Comparison of ENCODE assay signal across 9 mouse cellular contexts in the genomic region with DNA sequence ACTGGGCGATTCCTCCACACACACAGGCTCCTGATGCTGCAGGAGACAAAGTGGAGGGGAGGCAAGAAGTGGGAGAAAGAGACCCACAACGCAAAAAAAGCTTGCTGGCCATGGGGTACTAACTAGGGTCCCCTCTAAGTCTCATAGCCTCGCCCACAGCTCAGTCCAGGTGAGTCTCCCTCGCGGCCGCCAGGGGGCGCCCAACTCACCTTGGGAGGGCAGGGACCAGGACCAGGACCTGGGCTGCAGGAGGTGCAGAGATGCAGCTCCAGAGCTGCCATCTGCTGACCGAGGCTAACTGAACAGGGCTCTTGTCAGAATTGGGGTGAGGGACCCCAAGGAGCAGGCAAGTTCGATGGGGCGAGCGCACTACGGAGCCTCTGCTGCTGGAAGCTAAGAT. TPM values are rescaled to one million over a fixed set of nuclear protein-coding genes. Genes with fewer than 3 reads are reported as not detected.
DNase-seq lines count a peak whose midpoint lies in the region; ATAC-seq and TF ChIP-seq lines count a peak whose summit lies in the region.
"Had no signal": no experiment of that assay in that cellular context is flagged by ENCODE, and none has a peak within 500 bp of the region (broad histone marks: within the 10 kb centered on the region; RNA-seq: fewer than 3 reads in every experiment).

No protein-coding gene starts in this region.

- no peak overlapping the region for H3K4me3 ChIP-seq in heart, adult 2 months
- no peak overlapping the region for H3K4me3 ChIP-seq in bone marrow macrophage, adult 2 months (ENCODE audit: insufficient read depth, low read length)
- H3K4me3 ChIP-seq in embryonic facial prominence, embryonic 15.5 days (replicated peaks) = no peak overlapping the region
- no peak overlapping the region for H3K4me3 ChIP-seq in hindbrain, embryonic 13.5 days
- H3K4me3 ChIP-seq in limb, embryonic 12.5 days (replicated peaks) = no peak overlapping the region
- H3K4me3 ChIP-seq in midbrain, postnatal 0 days (ENCODE audit: low read depth, low read length) = no peak overlapping the region
- H3K4me3 ChIP-seq in stomach, embryonic 16.5 days (replicated peaks; ENCODE audit: low read length) = no peak overlapping the region
- H3K4me3 ChIP-seq: myocyte had no signal

- no peaks in the 10 kb centered on the region for H3K4me1 ChIP-seq in heart, adult 2 months (ENCODE audit: control insufficient read depth, insufficient read depth, low read length)
- H3K4me1 ChIP-seq in bone marrow macrophage, adult 2 months (ENCODE audit: control insufficient read depth, insufficient read depth, low read length) = 0 out of 2 replicates have a peak, but pooled peaks cover 2% of the 10 kb centered on the region
- no peaks in the 10 kb centered on the region for H3K4me1 ChIP-seq in embryonic facial prominence, embryonic 15.5 days
- no peaks in the 10 kb centered on the region for H3K4me1 ChIP-seq in hindbrain, embryonic 13.5 days (replicated peaks)
- no peaks in the 10 kb centered on the region for H3K4me1 ChIP-seq in limb, embryonic 12.5 days (replicated peaks)
- H3K4me1 ChIP-seq in midbrain, postnatal 0 days (ENCODE audit: insufficient read depth, low read length) = no peaks in the 10 kb centered on the region
- H3K4me1 ChIP-seq in stomach, embryonic 16.5 days (ENCODE audit: control insufficient read depth, insufficient read depth, low read length) = no peaks in the 10 kb centered on the region

- no peaks in the 10 kb centered on the region for H3K79me2 ChIP-seq in heart, adult 2 months (replicated peaks; ENCODE audit: control insufficient read depth, insufficient read depth, low read length)

- H3K27ac ChIP-seq in heart, adult 2 months = no peak overlapping the region
- no peak overlapping the region for H3K27ac ChIP-seq in bone marrow macrophage, adult 2 months (ENCODE audit: insufficient read depth, low read depth, low read length)
- H3K27ac ChIP-seq in embryonic facial prominence, embryonic 15.5 days (replicated peaks) = no peak overlapping the region
- H3K27ac ChIP-seq in hindbrain, embryonic 13.5 days = no peak overlapping the region
- no peak overlapping the region for H3K27ac ChIP-seq in limb, embryonic 12.5 days
- no peak overlapping the region for H3K27ac ChIP-seq in midbrain, postnatal 0 days (ENCODE audit: low read depth, low read length)
- H3K27ac ChIP-seq in stomach, embryonic 16.5 days (ENCODE audit: low read length) = no peak overlapping the region

- no peak overlapping the region for H3K4me2 ChIP-seq in embryonic facial prominence, embryonic 15.5 days (replicated peaks)
- H3K4me2 ChIP-seq in hindbrain, embryonic 13.5 days = peak overlapping the region; percentile 25
- peak overlapping the region; percentile 33 for H3K4me2 ChIP-seq in limb, embryonic 12.5 days
- H3K4me2 ChIP-seq in midbrain, postnatal 0 days (ENCODE audit: low read depth, low read length, poor library complexity, severe bottlenecking) = no peak overlapping the region
- no peak overlapping the region for H3K4me2 ChIP-seq in stomach, embryonic 16.5 days (ENCODE audit: low read depth, low read length)

- TF ChIP-seq EP300 in heart, adult 2 months (IDR thresholded peaks at IDR 0.05; ENCODE audit: insufficient read depth, low read depth, low read length) = no peak

- TF ChIP-seq POLR2A in heart, adult 2 months (IDR thresholded peaks at IDR 0.05; ENCODE audit: insufficient read depth, low read depth, low read length) = no peak
- no peak for TF ChIP-seq POLR2A in bone marrow macrophage, adult 2 months (IDR thresholded peaks at IDR 0.05; ENCODE audit: borderline replicate concordance, low read depth, low read length)

- H3K36me3 ChIP-seq in heart, adult 2 months (ENCODE audit: control insufficient read depth, insufficient read depth, low read length) = no peaks in the 10 kb centered on the region
- no peaks in the 10 kb centered on the region for H3K36me3 ChIP-seq in embryonic facial prominence, embryonic 15.5 days
- no peaks in the 10 kb centered on the region for H3K36me3 ChIP-seq in hindbrain, embryonic 13.5 days
- H3K36me3 ChIP-seq in limb, embryonic 12.5 days = no peaks in the 10 kb centered on the region
- H3K36me3 ChIP-seq in midbrain, postnatal 0 days (ENCODE audit: insufficient read depth, low read length) = no peaks in the 10 kb centered on the region
- H3K36me3 ChIP-seq in stomach, embryonic 16.5 days (ENCODE audit: control insufficient read depth, insufficient read depth, low read length) = no peaks in the 10 kb centered on the region

- H3K9ac ChIP-seq in heart, adult 2 months (ENCODE audit: low read depth, low read length) = no peak overlapping the region
- no peak overlapping the region for H3K9ac ChIP-seq in embryonic facial prominence, embryonic 15.5 days
- H3K9ac ChIP-seq in hindbrain, embryonic 13.5 days = no peak overlapping the region
- no peak overlapping the region for H3K9ac ChIP-seq in limb, embryonic 12.5 days (replicated peaks)
- no peak overlapping the region for H3K9ac ChIP-seq in midbrain, postnatal 0 days (replicated peaks; ENCODE audit: low read length, poor library complexity, severe bottlenecking)
- H3K9ac ChIP-seq in stomach, embryonic 16.5 days (ENCODE audit: low read length) = no peak overlapping the region

- intact Hi-C loops in heart, adult 2 months (cut with DNase I) = loop anchor here (1.0 to 2.0 kb wide), 2 partner anchors 88 to 152 kb away; no protein-coding TSS in a partner anchor

- peak; percentile 86 for TF ChIP-seq CTCF in heart, adult 2 months (IDR thresholded peaks at IDR 0.05)
- peak; percentile 98 for TF ChIP-seq CTCF in bone marrow macrophage, adult 2 months (IDR thresholded peaks at IDR 0.05; ENCODE audit: low read depth, low read length)
- peak; percentile 77 for TF ChIP-seq CTCF in midbrain, postnatal 0 days (IDR thresholded peaks at IDR 0.05)

- 12% methylated on average over 12 of the region's 12 CpGs for whole genome bisulfite sequencing in heart, adult 2 months
- 12% methylated on average over 12 of the region's 12 CpGs for WGBS in embryonic facial prominence, embryonic 15.5 days
- 15% methylated on average over 12 of the region's 12 CpGs for WGBS in hindbrain, embryonic 13.5 days
- 9% methylated on average over 12 of the region's 12 CpGs for WGBS in limb, embryonic 12.5 days
- WGBS in midbrain, postnatal 0 days = 11% methylated on average over 12 of the region's 12 CpGs
- 8% methylated on average over 12 of the region's 12 CpGs for WGBS in stomach, embryonic 16.5 days

- no peaks in the 10 kb centered on the region for H3K9me3 ChIP-seq in embryonic facial prominence, embryonic 15.5 days (replicated peaks)
- H3K9me3 ChIP-seq in hindbrain, embryonic 13.5 days = no peaks in the 10 kb centered on the region
- no peaks in the 10 kb centered on the region for H3K9me3 ChIP-seq in limb, embryonic 12.5 days
- no peaks in the 10 kb centered on the region for H3K9me3 ChIP-seq in midbrain, postnatal 0 days (ENCODE audit: low read length)
- H3K9me3 ChIP-seq in stomach, embryonic 16.5 days (replicated peaks; ENCODE audit: control insufficient read depth, low read length) = no peaks in the 10 kb centered on the region

- peak; percentile 24; the same call in 1 of the 2 replicates for ATAC-seq in embryonic facial prominence, embryonic 15.5 days (ENCODE audit: insufficient number of reproducible peaks, low FRiP score, low TSS enrichment, low read depth)
- no peak for ATAC-seq in hindbrain, embryonic 13.5 days (ENCODE audit: low FRiP score)
- peak; percentile 75 for ATAC-seq in limb, embryonic 12.5 days (ENCODE audit: insufficient number of reproducible peaks, insufficient read depth, low FRiP score, low TSS enrichment, low read depth)
- ATAC-seq in midbrain, postnatal 0 days (ENCODE audit: low FRiP score) = peak; percentile 52; the same call in 1 of the 2 replicates
- peak; percentile 47; the same call in 1 of the 2 replicates for ATAC-seq in stomach, embryonic 16.5 days (ENCODE audit: insufficient read depth, low FRiP score)

- H3K27me3 ChIP-seq in heart, adult 2 months (ENCODE audit: control insufficient read depth, insufficient read depth, low read length) = no peaks in the 10 kb centered on the region
- H3K27me3 ChIP-seq in embryonic facial prominence, embryonic 15.5 days = no peaks in the 10 kb centered on the region
- H3K27me3 ChIP-seq in hindbrain, embryonic 13.5 days = no peaks in the 10 kb centered on the region
- H3K27me3 ChIP-seq in limb, embryonic 12.5 days = no peaks in the 10 kb centered on the region
- H3K27me3 ChIP-seq in midbrain, postnatal 0 days (ENCODE audit: insufficient read depth, low read length) = no peaks in the 10 kb centered on the region
- no peaks in the 10 kb centered on the region for H3K27me3 ChIP-seq in stomach, embryonic 16.5 days (ENCODE audit: control insufficient read depth, insufficient read depth, low read length)

- peak; percentile 32 to 45 for DNase-seq in heart, adult 2 months
- no peak for DNase-seq in heart, adult 8-10 months (ENCODE audit: low spot score)
- DNase-seq in midbrain, postnatal 0 days (ENCODE audit: low spot score) = peak; percentile 27

RNA-seq across cellular contexts. Expression of gene Fcrl5, which starts 24.4 kb away (rescaled TPM):
- under 1 TPM in 1 of 2 experiments, not detected in 1; 0.14 TPM for total RNA-seq in heart, adult 2 months (2021)
- polyA plus RNA-seq in heart, adult 2 months (2012; rRNA removed) = 0.14 TPM in 1 of 2 replicates, not detected in the other
- total RNA-seq in heart, adult 8-10 months (2022) = under 1 TPM in 1 of 4 experiments, not detected in 3; 0.16 TPM
- 0.81 and 1.5 TPM in 2 replicates for polyA plus RNA-seq in bone marrow macrophage, adult 2 months (2012; ENCODE audit: insufficient read depth, insufficient read length, missing spikeins)
- not detected in 2 replicates for polyA plus RNA-seq in embryonic facial prominence, embryonic 15.5 days (2015; fragmentation: Nextera tagmentation; extraction: Ambion mirVana)
- polyA plus RNA-seq in hindbrain, embryonic 13.5 days (2015; fragmentation: Nextera tagmentation; extraction: Ambion mirVana) = not detected in 2 replicates
- polyA plus RNA-seq in limb, embryonic 12.5 days (2016; fragmentation: Nextera tagmentation; extraction: Ambion mirVana) = not detected in 2 replicates
- not detected in 2 replicates for total RNA-seq in midbrain, postnatal 0 days (2014; rRNA removed)
- not detected in 2 replicates for polyA plus RNA-seq in midbrain, postnatal 0 days (2015; fragmentation: Nextera tagmentation; extraction: Ambion mirVana)
- not detected in 2 replicates for polyA plus RNA-seq in stomach, embryonic 16.5 days (2015; fragmentation: Nextera tagmentation; extraction: Ambion mirVana)
- polyA plus RNA-seq: myocyte had no signal

RNA-seq across cellular contexts. Expression of gene Fcrl1, which starts 35.0 kb away (rescaled TPM):
- total RNA-seq in heart, adult 2 months (2021) = under 1 TPM in 1 of 2 experiments, not detected in 1; 0.45 TPM
- polyA plus RNA-seq in heart, adult 2 months (2012; rRNA removed) = 0.41 and 0.78 TPM in 2 replicates
- under 1 TPM in 1 of 4 experiments, not detected in 3; 0.46 TPM for total RNA-seq in heart, adult 8-10 months (2022)
- polyA plus RNA-seq in bone marrow macrophage, adult 2 months (2012; ENCODE audit: insufficient read depth, insufficient read length, missing spikeins) = 31.0 and 38.0 TPM in 2 replicates
- polyA plus RNA-seq in embryonic facial prominence, embryonic 15.5 days (2015; fragmentation: Nextera tagmentation; extraction: Ambion mirVana) = 0.23 and 0.35 TPM in 2 replicates
- 0.23 and 0.26 TPM in 2 replicates for polyA plus RNA-seq in hindbrain, embryonic 13.5 days (2015; fragmentation: Nextera tagmentation; extraction: Ambion mirVana)
- polyA plus RNA-seq in limb, embryonic 12.5 days (2016; fragmentation: Nextera tagmentation; extraction: Ambion mirVana) = 0.24 TPM in 1 of 2 replicates, not detected in the other
- total RNA-seq in midbrain, postnatal 0 days (2014; rRNA removed) = not detected in 2 replicates
- polyA plus RNA-seq in midbrain, postnatal 0 days (2015; fragmentation: Nextera tagmentation; extraction: Ambion mirVana) = 0.22 TPM in 1 of 2 replicates, not detected in the other
- 0.35 and 0.39 TPM in 2 replicates for polyA plus RNA-seq in stomach, embryonic 16.5 days (2015; fragmentation: Nextera tagmentation; extraction: Ambion mirVana)
- polyA plus RNA-seq: myocyte had no signal

RNA-seq across cellular contexts. Expression of gene Cd5l, which starts 53.5 kb away (rescaled TPM):
- total RNA-seq in heart, adult 2 months (2021) = 1 to 10 TPM in 1 of 2 experiments, under 1 TPM in 1; 0.18 to 1.3 TPM
- 0.44 and 0.59 TPM in 2 replicates for polyA plus RNA-seq in heart, adult 2 months (2012; rRNA removed)
- 1 to 10 TPM in 1 of 4 experiments, under 1 TPM in 1, not detected in 2; 0.24 to 1.5 TPM for total RNA-seq in heart, adult 8-10 months (2022)
- 111 and 124 TPM in 2 replicates for polyA plus RNA-seq in bone marrow macrophage, adult 2 months (2012; ENCODE audit: insufficient read depth, insufficient read length, missing spikeins)
- polyA plus RNA-seq in embryonic facial prominence, embryonic 15.5 days (2015; fragmentation: Nextera tagmentation; extraction: Ambion mirVana) = 0.26 and 0.36 TPM in 2 replicates
- 0.09 TPM in 1 of 2 replicates, not detected in the other for polyA plus RNA-seq in hindbrain, embryonic 13.5 days (2015; fragmentation: Nextera tagmentation; extraction: Ambion mirVana)
- polyA plus RNA-seq in limb, embryonic 12.5 days (2016; fragmentation: Nextera tagmentation; extraction: Ambion mirVana) = 0.20 TPM in 1 of 2 replicates, not detected in the other
- total RNA-seq in midbrain, postnatal 0 days (2014; rRNA removed) = not detected in 2 replicates
- polyA plus RNA-seq in midbrain, postnatal 0 days (2015; fragmentation: Nextera tagmentation; extraction: Ambion mirVana) = 0.11 TPM in 1 of 2 replicates, not detected in the other
- polyA plus RNA-seq in stomach, embryonic 16.5 days (2015; fragmentation: Nextera tagmentation; extraction: Ambion mirVana) = 2.0 and 2.5 TPM in 2 replicates
- polyA plus RNA-seq: myocyte had no signal

Comparison
In these comparisons a context has a peak if more than half of its experiments do, and no peak if none do; other contexts are left out.
1. H3K4me2 ChIP-seq: peak in hindbrain, embryonic 13.5 days (single experiment) and limb, embryonic 12.5 days (single experiment); none in embryonic facial prominence, embryonic 15.5 days (single experiment), midbrain, postnatal 0 days (single experiment) and stomach, embryonic 16.5 days (single experiment).
2. RNA of gene Fcrl1, which starts 35.0 kb away (polyA plus RNA-seq): 31.0 to 38.0 TPM in bone marrow macrophage, adult 2 months; 0.41 to 0.78 TPM in heart, adult 2 months, 0.35 to 0.39 TPM in stomach, embryonic 16.5 days, 0.23 to 0.26 TPM in hindbrain, embryonic 13.5 days, 0.23 to 0.35 TPM in embryonic facial prominence, embryonic 15.5 days, 0.22 TPM in midbrain, postnatal 0 days and 0.24 TPM in limb, embryonic 12.5 days; every median in the first group is over 10 times any median in the second.
3. RNA of gene Cd5l, which starts 53.5 kb away (polyA plus RNA-seq): 111 to 124 TPM in bone marrow macrophage, adult 2 months; 2.0 to 2.5 TPM in stomach, embryonic 16.5 days, 0.44 to 0.59 TPM in heart, adult 2 months, 0.26 to 0.36 TPM in embryonic facial prominence, embryonic 15.5 days, 0.09 TPM in hindbrain, embryonic 13.5 days, 0.20 TPM in limb, embryonic 12.5 days and 0.11 TPM in midbrain, postnatal 0 days; every median in the first group is over 10 times any median in the second.
4. Peak in every context shown above with its lines, with median percentiles within 50 percentile points of each other: CTCF ChIP-seq.